Mouse (Mus musculus) spleen, adult 18-20 months (tissue): ENCODE results near the gene Cldn2.
"Not testable (repeated sequence)": the region's sequence is repeated elsewhere in the genome, so short reads cannot be mapped to it uniquely, and the experiment has no call there.

Experiments used
- DNase-seq, 2 experiments: peaks; one replicate each; pipeline ENCODE4 v3.0.0; 2022; ENCODE audit warnings: mixed read lengths in 2 of 2

Cldn2 gene

DNA sequence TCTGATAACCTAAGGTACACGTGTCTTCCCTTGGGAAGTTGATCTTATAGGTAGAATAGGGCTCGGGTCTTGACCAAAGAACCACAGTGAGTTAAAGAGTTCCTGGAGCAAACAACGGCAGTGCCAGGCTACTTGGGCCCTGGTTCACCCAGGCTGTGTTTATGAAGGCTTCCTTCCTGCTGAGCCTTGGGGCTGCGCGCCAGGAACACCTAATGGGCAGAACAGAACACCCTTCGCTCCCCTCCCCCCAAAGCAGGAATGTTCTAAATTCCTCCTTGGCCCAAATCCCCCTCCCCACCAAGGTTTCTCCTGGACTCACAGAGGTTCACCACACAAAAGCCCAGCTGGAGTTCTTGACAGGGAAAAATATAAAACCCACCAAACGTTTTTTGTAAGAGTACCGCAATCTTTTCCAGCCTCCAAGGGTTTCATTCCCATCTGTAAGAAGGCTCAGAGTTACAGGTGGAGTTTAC lies at the start of gene Cldn2:
Cldn2 (plus strand) TSS at position 423 of the 473 bp plus-strand sequence.
- no peak for DNase-seq

DNA sequence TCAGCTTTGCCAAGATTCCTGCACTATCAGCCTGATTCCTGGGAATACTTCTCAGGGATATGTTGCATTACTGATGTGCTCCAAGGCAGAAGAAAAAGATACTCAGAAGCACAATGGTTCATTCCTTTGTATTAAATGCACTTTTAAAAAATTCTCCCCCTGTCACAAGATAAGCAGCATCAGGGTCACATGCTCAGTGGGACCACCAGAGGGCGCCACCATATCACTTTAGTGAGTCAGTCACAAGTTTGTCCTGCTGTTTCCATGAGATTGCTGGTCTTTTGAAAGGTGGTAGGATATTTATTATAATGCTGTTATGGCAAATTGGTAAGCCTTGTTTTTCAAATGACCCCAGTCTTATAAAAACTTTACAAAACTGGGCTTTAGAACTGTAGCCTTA lies 48.8 kb upstream of the Cldn2 start:
- DNase-seq: peak in 1 of 2 experiments; percentile 38

DNA sequence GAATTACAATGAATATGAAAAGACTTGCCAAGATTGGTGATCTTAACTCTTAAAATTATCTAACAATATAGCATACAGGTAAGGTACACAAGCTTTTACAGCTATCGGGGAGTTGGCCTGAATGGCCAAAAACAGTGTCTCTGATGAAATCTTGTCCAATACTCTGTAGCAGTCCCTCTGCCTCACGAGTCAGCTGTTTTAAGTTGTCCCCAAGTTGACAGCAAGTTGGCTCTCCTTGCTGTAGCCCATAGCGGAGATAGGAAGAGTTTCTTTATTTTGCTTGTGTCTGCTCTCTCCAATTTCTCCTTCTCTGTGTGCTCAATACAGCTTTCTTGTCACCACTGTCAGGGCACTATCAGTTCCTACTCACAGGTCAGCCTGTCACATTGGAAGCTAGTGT lies 42.0 kb upstream of the Cldn2 start:
- DNase-seq: not testable (repeated sequence)

DNA sequence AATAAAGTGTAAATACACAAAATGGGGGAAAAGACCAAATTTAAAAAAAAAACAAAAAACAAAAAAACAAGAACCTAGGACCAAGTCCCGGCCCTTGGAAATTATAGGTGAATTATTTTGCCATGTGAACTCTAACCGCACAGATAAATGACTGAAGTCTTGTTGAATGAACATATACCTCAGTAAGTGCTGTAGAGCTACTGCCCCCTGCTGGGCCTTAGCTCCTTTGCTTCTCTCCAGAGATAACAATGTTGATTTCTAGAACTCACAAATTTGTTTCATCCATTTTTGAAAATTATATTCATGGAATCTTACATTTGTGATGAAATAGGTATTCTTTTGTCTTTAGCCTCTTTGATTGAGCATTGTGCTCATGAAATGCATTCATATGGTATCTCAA lies 38.1 kb upstream of the Cldn2 start:
- peak in 1 of 2 experiments; percentile 10 for DNase-seq

DNA sequence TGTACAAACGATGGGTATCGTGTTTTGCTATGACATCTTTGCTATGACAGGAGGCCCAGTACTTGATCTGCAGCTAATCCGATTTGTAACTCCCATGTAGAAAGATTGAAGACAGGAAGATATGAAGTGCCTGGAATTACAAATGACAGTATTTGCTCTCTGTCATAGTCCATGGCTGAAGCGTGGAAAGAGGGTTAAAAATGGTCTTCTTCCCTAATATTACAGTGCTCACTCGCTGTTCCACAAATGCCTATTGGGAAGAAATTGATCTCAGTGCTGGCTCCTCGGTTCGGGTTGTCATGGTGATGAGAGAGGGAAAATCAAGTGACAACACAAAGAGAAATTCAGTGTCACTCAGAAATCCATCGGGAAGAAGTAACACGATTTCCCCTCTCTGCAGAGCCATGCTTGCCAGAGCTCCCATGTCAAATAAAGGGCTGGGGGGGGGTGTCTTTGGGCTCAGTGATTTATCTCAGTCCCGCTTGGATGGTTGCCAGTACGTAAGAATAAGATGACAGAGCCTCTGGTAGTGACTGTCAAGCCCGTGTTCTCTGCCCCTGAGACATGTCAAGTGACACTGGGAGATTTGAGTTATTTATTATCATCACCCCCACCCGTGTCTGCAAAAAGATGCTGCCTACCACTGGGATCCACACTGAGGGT lies 30.5 kb upstream of the Cldn2 start:
- DNase-seq: no peak

DNA sequence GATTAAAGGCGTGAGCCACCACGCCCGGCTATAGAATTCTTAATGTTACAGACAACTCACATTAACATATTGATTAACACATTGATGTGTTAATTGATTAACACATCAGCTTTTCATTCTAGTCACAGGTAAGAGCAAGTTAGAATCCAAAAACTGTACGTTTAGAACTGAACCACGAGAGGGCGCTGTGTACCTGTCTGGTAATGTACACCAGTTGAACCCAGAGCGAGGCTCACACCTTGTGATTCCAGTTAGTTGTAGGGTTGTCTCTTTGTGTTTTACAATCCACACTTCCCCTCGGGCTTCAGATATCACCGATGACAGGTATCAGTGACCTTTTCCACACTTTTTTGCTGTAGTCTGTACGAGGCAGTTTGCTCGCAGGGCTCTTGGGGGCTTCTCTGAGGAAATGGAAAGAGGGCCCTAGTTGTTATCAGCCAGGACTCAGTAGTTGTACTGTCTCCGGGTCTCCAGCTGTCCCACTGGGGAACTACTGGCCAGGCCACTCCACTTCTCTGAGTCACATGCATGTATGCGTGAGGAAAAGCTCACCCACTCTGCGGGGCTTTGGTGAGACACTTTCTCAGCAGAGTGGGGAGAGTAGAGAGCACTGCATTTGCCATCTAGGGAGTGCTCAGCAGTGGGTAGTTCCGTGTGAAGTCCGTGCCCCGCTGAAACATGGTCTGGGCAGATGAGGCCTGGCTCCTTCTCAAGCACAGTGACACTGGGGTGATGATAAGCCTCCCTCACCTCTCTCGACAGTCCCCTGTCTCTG lies 26.1 kb upstream of the Cldn2 start:
- DNase-seq: peak in 1 of 2 experiments; percentile 13

DNA sequence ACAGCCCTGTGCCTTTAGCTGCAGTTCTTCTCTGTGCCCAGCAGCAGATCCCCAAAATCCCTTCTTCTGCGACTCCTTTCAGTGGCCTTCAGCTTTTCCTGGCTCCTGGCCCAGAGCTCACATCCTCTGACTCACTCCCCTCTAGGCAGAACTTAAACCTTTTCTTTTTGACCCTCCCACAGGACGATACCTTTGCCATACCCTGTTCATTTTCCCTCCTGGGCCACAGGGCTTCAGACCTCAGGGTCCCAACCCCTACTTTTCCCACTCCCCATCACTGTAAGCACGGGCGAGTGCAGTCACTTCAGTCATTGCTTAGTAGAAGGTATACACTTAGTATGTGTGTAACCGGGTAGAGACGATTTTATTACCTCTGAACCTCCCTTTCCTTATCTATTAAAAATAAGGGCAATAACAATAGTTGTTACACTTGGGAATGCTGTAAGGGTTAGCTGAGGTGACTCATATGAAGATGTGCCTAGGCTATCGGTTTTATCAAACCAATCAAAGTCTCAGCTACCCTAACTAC lies 25.5 kb upstream of the Cldn2 start:
- no peak for DNase-seq

DNA sequence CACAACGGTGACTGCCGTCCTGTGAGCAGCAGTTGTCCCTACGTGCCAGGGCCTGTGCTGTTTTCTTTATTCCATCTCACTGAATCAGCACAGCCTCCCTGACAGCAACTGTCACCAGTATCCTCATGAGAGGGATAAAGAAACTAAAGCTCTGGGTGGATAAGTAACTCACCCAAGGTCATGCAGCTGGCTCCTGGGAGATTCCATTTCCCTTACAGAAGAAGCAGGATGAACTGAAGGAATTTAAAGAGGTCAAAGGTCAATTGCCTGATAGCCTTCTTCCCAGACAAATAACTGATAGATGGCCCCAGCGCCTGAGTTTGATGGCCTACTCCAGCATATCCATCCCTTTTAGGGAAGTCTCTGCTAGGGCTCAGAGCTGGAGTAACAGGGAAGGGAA lies 23.3 kb upstream of the Cldn2 start:
- DNase-seq: no peak

DNA sequence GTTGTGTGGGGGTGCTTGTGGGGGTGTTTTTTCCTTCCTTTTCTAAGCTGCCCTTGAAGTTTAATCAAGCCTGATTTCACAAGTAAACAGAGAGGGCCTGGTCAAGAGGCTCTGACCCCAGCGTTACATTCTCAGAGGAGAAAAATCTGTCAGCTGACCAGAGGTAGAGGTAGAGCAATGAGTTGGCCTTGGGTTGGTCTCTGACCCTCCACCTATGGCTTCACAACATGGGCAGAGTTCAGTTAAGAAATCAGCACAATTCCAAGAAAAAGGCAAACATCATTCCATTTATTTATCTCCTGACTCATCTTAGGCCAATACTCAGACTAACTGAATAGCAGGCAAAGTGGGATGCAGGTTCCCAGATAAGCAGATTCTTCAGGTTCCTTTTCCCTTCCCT lies 21.7 kb upstream of the Cldn2 start:
- DNase-seq: no peak

DNA sequence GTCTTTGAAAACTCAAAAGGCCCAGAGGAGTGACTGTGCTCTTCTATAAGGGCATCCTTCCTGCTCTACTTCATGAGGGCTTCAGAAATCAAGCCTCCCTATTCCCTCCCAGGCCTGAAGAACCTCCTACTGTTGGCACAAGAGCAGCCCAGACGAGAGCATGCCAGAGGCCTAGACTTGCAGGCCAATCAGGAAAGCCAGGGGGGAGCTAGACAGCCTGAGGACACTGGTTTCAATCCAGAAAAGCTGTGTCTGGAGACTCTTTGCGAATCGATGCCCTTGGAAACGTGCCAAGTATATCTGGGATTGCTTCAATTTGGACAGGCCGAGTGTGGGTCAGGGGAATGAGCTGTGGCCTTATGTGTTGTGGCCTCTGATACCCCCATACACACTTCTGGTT lies 21.2 kb upstream of the Cldn2 start:
- DNase-seq: no peak

DNA sequence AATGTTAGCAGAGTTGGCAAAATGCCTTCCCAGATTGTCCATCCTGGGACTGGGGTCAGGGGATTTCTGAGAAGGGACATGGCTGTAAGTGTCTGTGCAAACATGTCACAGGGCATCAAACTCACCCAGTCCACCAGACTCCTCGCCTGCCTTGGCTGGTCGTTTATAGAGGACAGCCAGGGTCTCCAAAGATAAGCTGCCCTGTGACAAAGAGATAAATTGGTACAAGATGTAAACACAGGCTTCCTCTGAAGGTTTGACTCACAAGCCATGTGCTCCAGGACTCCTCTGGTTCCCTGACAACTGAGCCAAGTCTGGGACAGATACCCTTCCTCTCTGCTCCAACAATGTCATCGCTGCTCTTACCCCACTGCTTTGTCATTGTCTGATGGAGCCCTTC lies 19.6 kb upstream of the Cldn2 start:
- no peak for DNase-seq

DNA sequence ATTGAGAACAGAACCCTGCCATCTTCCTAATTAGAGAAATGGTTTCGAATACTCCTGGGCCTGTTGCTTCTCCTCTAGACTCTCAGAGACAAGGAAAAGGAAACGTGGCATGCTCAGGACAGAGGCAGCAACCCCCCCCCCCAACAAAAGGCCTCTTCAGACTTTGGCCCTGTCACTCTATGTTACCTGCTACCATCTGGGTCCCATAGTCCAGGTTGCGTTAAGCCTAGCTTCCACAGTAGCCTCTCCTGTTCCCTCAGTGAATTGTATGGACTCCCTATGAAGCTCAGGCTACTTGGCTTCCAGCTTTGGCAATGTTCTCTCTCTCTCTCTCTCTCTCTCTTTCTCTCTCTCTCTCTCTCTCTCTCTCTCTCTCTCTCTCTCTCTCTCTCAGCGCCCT lies 19.1 kb upstream of the Cldn2 start:
- no peak for DNase-seq

DNA sequence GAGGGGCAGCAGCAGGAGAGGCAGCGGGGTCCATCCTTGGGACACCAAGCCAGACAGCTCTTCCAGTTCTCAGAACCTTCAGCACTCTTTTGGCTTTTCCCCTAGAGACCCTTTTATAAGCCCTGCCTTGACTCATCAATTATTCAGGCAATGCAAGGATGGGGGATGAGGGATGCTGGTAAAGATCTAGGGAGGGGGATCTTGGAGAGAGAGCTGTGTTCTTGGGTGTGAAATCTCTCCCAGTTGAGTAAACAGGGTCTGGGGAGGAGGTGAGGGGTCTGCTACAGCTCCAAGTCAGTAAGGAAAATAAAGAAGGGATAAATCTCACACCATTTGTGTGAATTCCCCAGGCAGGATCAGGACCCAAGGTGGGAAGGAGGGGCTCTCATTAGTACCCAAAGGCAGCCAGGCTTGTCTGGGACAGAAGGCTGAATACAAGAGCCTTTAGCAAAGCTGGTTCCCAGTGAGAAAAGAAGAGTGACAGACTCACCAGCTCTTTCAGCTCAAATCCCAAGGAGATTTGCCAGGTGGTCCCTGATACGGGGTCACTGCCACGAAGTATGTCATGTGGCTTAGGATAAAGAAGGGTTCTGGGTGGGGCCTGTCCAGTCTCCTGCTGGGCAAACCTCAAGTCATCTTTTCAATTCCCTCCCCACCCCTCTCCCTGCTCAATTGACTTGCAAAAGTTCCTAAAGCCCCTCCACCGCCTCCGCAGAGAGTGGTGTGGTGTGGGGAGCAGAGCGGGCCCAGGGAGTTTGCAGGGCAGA lies 18.2 kb upstream of the Cldn2 start, which contains the start of gene Ripply1:
Ripply1 (minus strand) TSS at position 76 of the 767 bp plus-strand sequence.
- no peak for DNase-seq

DNA sequence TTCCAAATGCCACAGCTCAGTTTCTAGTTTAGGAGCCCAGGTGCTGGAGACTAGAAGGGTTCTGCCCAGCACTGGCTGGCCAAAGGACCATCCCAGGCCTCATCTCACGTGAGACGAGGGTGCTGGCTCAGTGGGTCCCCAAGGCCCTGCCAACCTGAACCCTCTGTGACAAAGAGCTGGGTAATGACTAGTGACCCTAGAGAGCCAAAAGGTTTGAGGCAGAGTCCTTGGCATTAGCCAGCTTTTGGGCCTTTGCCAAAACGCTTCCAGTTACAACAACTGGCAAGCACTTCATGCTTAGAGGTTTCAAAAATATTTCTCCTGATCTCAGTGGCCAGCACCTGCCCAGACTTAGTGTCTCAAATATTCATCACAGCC lies 17.6 kb upstream of the Cldn2 start:
- DNase-seq: no peak

DNA sequence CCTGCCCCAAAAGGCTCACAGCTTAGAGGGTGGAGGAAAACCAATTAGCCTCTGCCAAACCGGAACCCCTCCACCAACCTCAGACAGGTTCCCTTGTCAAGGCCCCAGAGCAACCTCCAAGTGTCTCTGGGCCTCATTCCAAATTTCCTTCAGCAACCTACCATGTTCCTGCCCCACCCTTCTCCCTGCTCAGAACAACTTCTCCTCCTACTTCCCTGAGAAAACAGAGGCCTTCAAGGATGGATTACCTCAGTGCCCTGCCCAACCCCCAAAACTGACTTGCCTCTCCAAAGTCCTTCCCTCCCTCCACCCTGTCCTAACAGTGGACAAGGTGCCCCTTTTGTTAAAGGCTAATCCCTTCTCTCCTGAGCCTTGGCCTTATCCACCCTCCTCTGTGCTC lies 14.9 kb upstream of the Cldn2 start:
- no peak for DNase-seq

DNA sequence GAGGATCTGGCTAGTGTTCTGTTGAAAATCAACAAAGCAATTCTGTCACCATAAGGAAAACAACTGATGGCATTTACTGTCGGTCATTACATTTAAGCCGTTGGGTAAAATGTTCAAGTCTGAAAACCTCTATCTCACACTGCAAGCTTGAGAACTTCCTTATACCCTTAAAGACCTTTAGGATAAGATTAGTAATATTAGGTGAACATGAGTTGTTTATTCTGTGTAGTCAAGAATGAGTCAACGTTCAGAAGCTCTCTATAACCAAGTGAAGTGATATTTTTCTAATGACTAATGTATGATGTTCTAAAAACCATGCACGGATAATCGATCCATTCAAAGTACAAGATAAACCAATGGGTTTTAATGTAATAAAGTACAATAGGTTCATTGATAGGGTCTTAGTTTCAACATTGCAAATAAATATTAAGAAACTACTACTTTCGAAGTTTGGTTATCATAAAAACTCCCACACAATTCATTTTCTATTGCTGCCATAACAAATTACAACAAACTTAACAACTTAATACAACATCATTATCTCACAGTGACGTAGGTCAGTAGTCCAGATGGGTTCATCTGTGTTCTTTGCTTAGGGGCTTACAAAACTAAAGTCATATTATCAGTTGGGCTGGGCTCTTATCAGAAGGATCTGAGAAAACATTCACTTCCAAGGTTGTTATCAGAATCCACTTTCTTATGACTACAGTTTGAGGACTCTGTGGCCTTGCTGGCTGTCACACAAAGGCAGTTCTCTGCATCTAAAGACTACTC lies 6.4 kb upstream of the Cldn2 start:
- DNase-seq: no peak

DNA sequence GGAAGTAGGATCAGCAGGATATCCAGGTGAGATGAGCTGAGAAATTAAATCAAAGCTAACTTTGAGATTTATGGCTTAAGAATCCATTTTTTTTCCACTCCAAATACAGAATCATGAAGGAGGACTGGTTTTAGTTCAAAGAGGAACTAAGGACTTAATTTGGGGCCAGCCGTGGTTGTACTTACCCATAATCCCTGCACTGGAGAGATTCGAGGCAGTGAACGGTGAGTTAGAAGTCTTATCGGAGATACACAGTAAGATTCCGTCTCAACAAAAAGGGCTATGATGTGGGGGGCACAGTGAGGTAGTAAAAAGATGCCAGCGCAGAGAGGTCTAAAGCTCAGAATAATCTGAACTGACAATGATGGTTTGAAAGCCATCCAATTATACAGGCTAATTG lies 4.6 kb upstream of the Cldn2 start:
- DNase-seq: no peak

DNA sequence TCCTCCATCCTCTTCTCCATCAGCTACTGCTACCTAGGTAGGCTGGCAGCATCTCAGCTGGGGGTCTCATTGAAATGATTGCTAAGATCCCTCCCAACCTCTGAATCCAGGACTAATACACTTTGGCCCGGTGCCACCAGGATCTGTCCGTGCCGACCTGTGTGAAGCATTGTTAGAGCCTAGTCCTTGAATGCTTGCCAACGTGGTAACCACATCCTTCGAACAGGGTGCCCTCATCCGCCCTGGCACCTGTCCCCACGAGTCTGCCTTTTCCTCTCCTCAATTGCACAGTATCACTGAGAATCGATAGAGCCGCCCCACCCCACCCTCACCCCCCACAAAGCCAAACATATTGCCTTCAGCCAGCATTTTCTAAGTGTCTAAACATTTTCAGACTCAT lies 2.8 kb upstream of the Cldn2 start:
- no peak for DNase-seq

DNA sequence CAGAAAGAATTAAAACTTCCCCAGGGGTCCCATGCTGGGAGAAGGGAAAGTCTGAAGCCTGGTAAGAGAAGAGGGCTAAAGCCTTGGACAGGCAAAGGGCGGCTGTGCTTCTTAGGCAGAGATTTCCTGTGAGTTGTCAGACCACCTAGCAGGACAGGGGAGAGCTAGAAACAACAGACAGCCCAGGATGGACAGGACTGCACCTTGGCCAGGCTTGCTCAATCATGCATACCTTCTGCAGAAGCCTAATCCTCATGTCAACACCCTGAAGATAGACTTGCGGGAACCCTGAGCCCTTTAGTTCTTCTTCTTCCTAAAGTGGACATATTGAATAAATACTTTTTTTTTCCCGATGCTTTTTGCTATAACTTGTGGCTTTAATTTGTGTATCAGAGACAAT lies 675 bp upstream of the Cldn2 start:
- DNase-seq: no peak

DNA sequence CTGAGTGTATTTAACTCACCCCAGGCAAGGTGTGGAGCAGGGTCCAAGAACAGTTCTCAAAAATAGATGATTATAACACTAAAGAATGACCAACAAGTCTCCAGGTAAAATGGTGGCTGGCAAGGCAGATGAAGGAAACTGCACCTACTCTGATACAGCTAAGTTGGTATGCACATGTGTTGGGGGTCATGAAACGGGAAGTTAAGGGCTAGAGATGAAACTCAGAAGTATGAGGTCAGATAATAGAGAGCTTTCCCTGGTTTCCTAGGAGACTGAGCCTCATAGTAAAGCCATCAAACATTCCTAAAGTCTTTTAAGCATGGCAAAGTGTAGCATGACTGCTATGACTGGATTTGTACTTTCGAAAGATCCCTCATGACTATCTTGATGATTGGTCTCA lies 2.4 kb downstream of the Cldn2 start:
- DNase-seq: no peak

DNA sequence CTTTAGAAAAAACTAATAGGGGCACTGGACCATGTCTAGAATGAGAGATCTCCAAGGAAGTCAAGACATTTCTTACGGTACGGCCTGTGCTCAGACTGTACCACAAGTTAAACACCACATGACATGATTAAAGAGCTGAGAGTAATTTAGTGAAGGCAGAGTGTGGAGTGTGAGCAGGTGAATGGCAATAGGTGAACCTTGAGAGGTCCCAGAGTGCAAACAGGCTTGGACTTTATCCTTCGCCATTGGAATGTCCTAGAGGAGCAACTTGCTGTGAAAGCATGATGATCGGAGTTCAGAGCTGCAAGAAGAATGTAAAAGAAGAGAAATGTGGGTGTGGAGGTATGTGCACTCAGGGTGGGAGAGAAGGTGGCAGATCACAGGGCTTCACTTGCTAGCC lies 5.3 kb downstream of the Cldn2 start:
- DNase-seq: no peak

DNA sequence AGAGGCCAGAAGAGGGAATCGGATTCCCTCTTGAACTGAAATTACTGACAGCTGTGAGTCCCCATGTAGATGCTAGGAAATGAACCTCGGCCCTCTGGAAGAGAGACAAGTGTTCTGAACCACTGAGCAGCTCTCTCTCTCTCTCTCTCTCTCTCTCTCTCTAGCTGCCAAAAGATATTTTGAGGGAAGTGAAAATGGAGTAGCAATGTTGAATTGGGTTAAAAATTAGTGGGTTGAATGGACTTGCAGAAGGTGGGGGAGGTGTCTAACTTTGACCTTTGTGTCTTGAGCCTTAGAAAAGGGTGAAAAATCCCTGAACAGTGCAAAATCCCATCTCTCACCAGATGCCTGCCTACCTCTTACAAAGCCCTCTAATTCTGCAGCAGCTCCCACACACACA lies 6.8 kb downstream of the Cldn2 start:
- DNase-seq: no peak

DNA sequence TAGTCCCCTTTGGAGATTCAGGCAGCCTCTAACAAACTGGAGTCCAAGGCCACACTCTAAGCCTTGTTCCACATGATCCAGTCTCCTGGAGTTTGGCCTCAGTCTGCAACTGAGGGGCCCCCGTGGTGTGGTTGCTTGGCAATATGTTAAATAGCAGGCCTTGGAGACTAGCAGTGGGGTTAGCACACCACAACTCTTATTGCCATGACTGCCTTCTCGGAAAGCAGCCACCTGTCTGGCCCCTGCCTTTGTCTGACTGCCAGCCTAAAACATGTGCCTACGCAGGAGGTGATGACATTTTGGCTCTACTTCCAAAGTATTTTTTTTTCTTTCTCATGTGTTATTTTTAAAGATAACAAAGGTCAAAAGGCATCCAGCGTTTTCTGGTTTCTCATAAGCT lies 7.5 kb downstream of the Cldn2 start:
- DNase-seq: no peak
